Mouse (Mus musculus): ENCODE data around the gene Sec24d. TPM values are rescaled to one million over a fixed set of nuclear protein-coding genes. Genes with fewer than 3 reads are reported as not detected.

Gene Sec24d
- polyA plus RNA-seq, 1 experiment from 2014 or later = 10.2 TPM

- H3K9ac ChIP-seq (replicated peaks; ENCODE audit: low read depth, low read length) = no peak overlapping the region
- no peak overlapping the region for H3K27ac ChIP-seq (ENCODE audit: low read depth, low read length)
- ATAC-seq (ENCODE audit: low read depth) = no peak
- no peaks in the 10 kb centered on the region for H3K9me3 ChIP-seq (ENCODE audit: control insufficient read depth, low read length)
- H3K4me1 ChIP-seq (ENCODE audit: control insufficient read depth, insufficient read depth, low read length) = no peaks in the 10 kb centered on the region
- no peak overlapping the region for H3K4me2 ChIP-seq (ENCODE audit: low read depth, low read length)
- H3K36me3 ChIP-seq (ENCODE audit: control insufficient read depth, insufficient read depth, low read length) = no peaks in the 10 kb centered on the region
- H3K4me3 ChIP-seq (ENCODE audit: low read depth, low read length) = no peak overlapping the region
- no peaks in the 10 kb centered on the region for H3K27me3 ChIP-seq (ENCODE audit: control insufficient read depth, insufficient read depth, low read length)
These were observed 18.4 kb downstream of the Sec24d start for GRCm38 (mm10) chr3:123285649-123286048.

GRCm38 (mm10) chr3:123288856-123289570 lies 21.8 kb downstream of the Sec24d start:
- H3K27ac ChIP-seq (ENCODE audit: low read depth, low read length) = no peak overlapping the region
- no peak overlapping the region for H3K4me2 ChIP-seq (ENCODE audit: low read depth, low read length)
- H3K27me3 ChIP-seq (ENCODE audit: control insufficient read depth, insufficient read depth, low read length) = no peaks in the 10 kb centered on the region
- no peak overlapping the region for H3K9ac ChIP-seq (replicated peaks; ENCODE audit: low read depth, low read length)
- H3K9me3 ChIP-seq (ENCODE audit: control insufficient read depth, low read length) = no peaks in the 10 kb centered on the region
- H3K4me3 ChIP-seq (ENCODE audit: low read depth, low read length) = no peak overlapping the region
- no peaks in the 10 kb centered on the region for H3K4me1 ChIP-seq (ENCODE audit: control insufficient read depth, insufficient read depth, low read length)
- no peaks in the 10 kb centered on the region for H3K36me3 ChIP-seq (ENCODE audit: control insufficient read depth, insufficient read depth, low read length)
- no peak for ATAC-seq (ENCODE audit: low read depth)
- WGBS = 60% methylated on average over 9 of the region's 9 CpGs

- Histone ChIP-seq H3K36me3 (ENCODE audit: control insufficient read depth, insufficient read depth, low read length) (no peaks in the 10 kb centered on the region), H3K4me1 (ENCODE audit: control insufficient read depth, insufficient read depth, low read length) (no peaks in the 10 kb centered on the region)
- no peak for ATAC-seq (ENCODE audit: low read depth)
These were observed 24.4 kb downstream of the Sec24d start for GRCm38 (mm10) chr3:123291670-123292069.

GRCm38 (mm10) chr3:123296654-123297053 lies 29.4 kb downstream of the Sec24d start:
- Histone ChIP-seq H3K9me3 (ENCODE audit: control insufficient read depth, low read length) (no peaks in the 10 kb centered on the region), H3K4me1 (ENCODE audit: control insufficient read depth, insufficient read depth, low read length) (no peaks in the 10 kb centered on the region), H3K36me3 (ENCODE audit: control insufficient read depth, insufficient read depth, low read length) (no peaks in the 10 kb centered on the region), H3K27ac (ENCODE audit: low read depth, low read length) (no peak overlapping the region), H3K4me3 (ENCODE audit: low read depth, low read length) (no peak overlapping the region), H3K4me2 (ENCODE audit: low read depth, low read length) (no peak overlapping the region), H3K9ac (replicated peaks; ENCODE audit: low read depth, low read length) (no peak overlapping the region), H3K27me3 (ENCODE audit: control insufficient read depth, insufficient read depth, low read length) (no peaks in the 10 kb centered on the region)
- WGBS = 71% methylated on average over 11 of the region's 11 CpGs
- ATAC-seq (ENCODE audit: low read depth) = no peak

More at GRCm38 (mm10) chr3:123291670-123292069, 24.4 kb downstream of the Sec24d start:
- H3K9me3 ChIP-seq (ENCODE audit: control insufficient read depth, low read length) = no peaks in the 10 kb centered on the region
- no peak overlapping the region for H3K4me2 ChIP-seq (ENCODE audit: low read depth, low read length)
- no peak overlapping the region for H3K9ac ChIP-seq (replicated peaks; ENCODE audit: low read depth, low read length)
- no peaks in the 10 kb centered on the region for H3K27me3 ChIP-seq (ENCODE audit: control insufficient read depth, insufficient read depth, low read length)
- H3K4me3 ChIP-seq (ENCODE audit: low read depth, low read length) = no peak overlapping the region
- H3K27ac ChIP-seq (ENCODE audit: low read depth, low read length) = no peak overlapping the region

GRCm38 (mm10) chr3:123298283-123298682 lies 31.0 kb downstream of the Sec24d start:
- H3K4me3 ChIP-seq (ENCODE audit: low read depth, low read length) = no peak overlapping the region
- ATAC-seq (ENCODE audit: low read depth) = no peak
- no peak overlapping the region for H3K9ac ChIP-seq (replicated peaks; ENCODE audit: low read depth, low read length)
- no peak overlapping the region for H3K4me2 ChIP-seq (ENCODE audit: low read depth, low read length)
- H3K9me3 ChIP-seq (ENCODE audit: control insufficient read depth, low read length) = no peaks in the 10 kb centered on the region
- H3K27me3 ChIP-seq (ENCODE audit: control insufficient read depth, insufficient read depth, low read length) = no peaks in the 10 kb centered on the region
- no peak overlapping the region for H3K27ac ChIP-seq (ENCODE audit: low read depth, low read length)
- no peaks in the 10 kb centered on the region for H3K36me3 ChIP-seq (ENCODE audit: control insufficient read depth, insufficient read depth, low read length)
- no peaks in the 10 kb centered on the region for H3K4me1 ChIP-seq (ENCODE audit: control insufficient read depth, insufficient read depth, low read length)
- 81% methylated on average over 9 of the region's 9 CpGs for WGBS

GRCm38 (mm10) chr3:123301521-123301920 lies 34.3 kb downstream of the Sec24d start:
- H3K4me3 ChIP-seq (ENCODE audit: low read depth, low read length) = no peak overlapping the region
- no peak overlapping the region for H3K27ac ChIP-seq (ENCODE audit: low read depth, low read length)
- 96% methylated on average over 2 of the region's 2 CpGs for WGBS
- H3K4me2 ChIP-seq (ENCODE audit: low read depth, low read length) = no peak overlapping the region
- H3K4me1 ChIP-seq (ENCODE audit: control insufficient read depth, insufficient read depth, low read length) = no peaks in the 10 kb centered on the region
- H3K36me3 ChIP-seq (ENCODE audit: control insufficient read depth, insufficient read depth, low read length) = no peaks in the 10 kb centered on the region
- no peaks in the 10 kb centered on the region for H3K27me3 ChIP-seq (ENCODE audit: control insufficient read depth, insufficient read depth, low read length)
- H3K9ac ChIP-seq (replicated peaks; ENCODE audit: low read depth, low read length) = no peak overlapping the region
- H3K9me3 ChIP-seq (ENCODE audit: control insufficient read depth, low read length) = no peaks in the 10 kb centered on the region
- ATAC-seq (ENCODE audit: low read depth) = no peak

- no peak overlapping the region for H3K4me2 ChIP-seq (ENCODE audit: low read depth, low read length)
- H3K27ac ChIP-seq (ENCODE audit: low read depth, low read length) = no peak overlapping the region
- no peak overlapping the region for H3K9ac ChIP-seq (replicated peaks; ENCODE audit: low read depth, low read length)
- no peaks in the 10 kb centered on the region for H3K27me3 ChIP-seq (ENCODE audit: control insufficient read depth, insufficient read depth, low read length)
- WGBS = 95% methylated on average over 15 of the region's 15 CpGs
- H3K9me3 ChIP-seq (ENCODE audit: control insufficient read depth, low read length) = no peaks in the 10 kb centered on the region
- no peak overlapping the region for H3K4me3 ChIP-seq (ENCODE audit: low read depth, low read length)
- H3K36me3 ChIP-seq (ENCODE audit: control insufficient read depth, insufficient read depth, low read length) = no peaks in the 10 kb centered on the region
- ATAC-seq (ENCODE audit: low read depth) = no peak
- H3K4me1 ChIP-seq (ENCODE audit: control insufficient read depth, insufficient read depth, low read length) = no peaks in the 10 kb centered on the region
These were observed 38.4 kb downstream of the Sec24d start for GRCm38 (mm10) chr3:123305611-123306010.

DNA sequence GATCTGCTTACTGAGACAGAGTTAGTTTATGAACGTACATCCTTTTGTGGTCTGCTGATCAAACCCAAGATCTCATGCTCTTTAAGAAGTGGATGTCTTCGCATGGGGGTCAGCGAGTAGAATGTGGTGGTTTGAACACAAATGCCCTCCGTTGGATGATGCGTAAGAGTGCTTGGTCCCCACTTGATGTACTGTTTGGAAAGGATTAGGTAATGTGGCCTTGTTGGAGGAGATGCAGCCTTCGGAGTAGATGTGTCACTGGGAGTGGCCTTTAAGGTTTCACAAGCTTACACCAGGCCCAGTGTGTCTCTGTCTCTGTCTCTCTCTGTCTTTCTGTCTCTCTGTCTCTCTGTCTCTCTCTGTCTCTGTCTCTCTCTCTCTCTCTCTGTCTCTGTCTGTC lies 40.2 kb downstream of the Sec24d start:
- no peaks in the 10 kb centered on the region for H3K36me3 ChIP-seq (ENCODE audit: control insufficient read depth, insufficient read depth, low read length)

GRCm38 (mm10) chr3:123309141-123309540 lies 41.9 kb downstream of the Sec24d start:
- Histone ChIP-seq H3K36me3 (ENCODE audit: control insufficient read depth, insufficient read depth, low read length) (no peaks in the 10 kb centered on the region), H3K27me3 (ENCODE audit: control insufficient read depth, insufficient read depth, low read length) (no peaks in the 10 kb centered on the region), H3K4me1 (ENCODE audit: control insufficient read depth, insufficient read depth, low read length) (no peaks in the 10 kb centered on the region), H3K27ac (ENCODE audit: low read depth, low read length) (no peak overlapping the region), H3K9ac (replicated peaks; ENCODE audit: low read depth, low read length) (no peak overlapping the region), H3K4me3 (ENCODE audit: low read depth, low read length) (no peak overlapping the region), H3K4me2 (ENCODE audit: low read depth, low read length) (no peak overlapping the region), H3K9me3 (ENCODE audit: control insufficient read depth, low read length) (no peaks in the 10 kb centered on the region)
- WGBS = 73% methylated on average over 6 of the region's 6 CpGs
- no peak for ATAC-seq (ENCODE audit: low read depth)

More for the DNA sequence above, 40.2 kb downstream of the Sec24d start:
- 96% methylated on average over 6 of the region's 6 CpGs for WGBS
- Histone ChIP-seq H3K4me3 (ENCODE audit: low read depth, low read length) (no peak overlapping the region), H3K27me3 (ENCODE audit: control insufficient read depth, insufficient read depth, low read length) (no peaks in the 10 kb centered on the region), H3K4me2 (ENCODE audit: low read depth, low read length) (no peak overlapping the region), H3K9me3 (ENCODE audit: control insufficient read depth, low read length) (no peaks in the 10 kb centered on the region), H3K27ac (ENCODE audit: low read depth, low read length) (no peak overlapping the region), H3K4me1 (ENCODE audit: control insufficient read depth, insufficient read depth, low read length) (no peaks in the 10 kb centered on the region), H3K9ac (replicated peaks; ENCODE audit: low read depth, low read length) (no peak overlapping the region)
- ATAC-seq (ENCODE audit: low read depth) = no peak
